Mouse (Mus musculus) fibroblast of lung, adult 2 months (primary cell): ENCODE results near the gene Vmn1r18.
"Not testable (repeated sequence)": the region's sequence is repeated elsewhere in the genome, so short reads cannot be mapped to it uniquely, and the experiment has no call there.

ENCODE experiments used
- DNase-seq: peaks from one replicate; pipeline ENCODE4 v3.0.0-alpha.2; 2011; ENCODE audit warnings: low read depth

Gene Vmn1r18

DNA sequence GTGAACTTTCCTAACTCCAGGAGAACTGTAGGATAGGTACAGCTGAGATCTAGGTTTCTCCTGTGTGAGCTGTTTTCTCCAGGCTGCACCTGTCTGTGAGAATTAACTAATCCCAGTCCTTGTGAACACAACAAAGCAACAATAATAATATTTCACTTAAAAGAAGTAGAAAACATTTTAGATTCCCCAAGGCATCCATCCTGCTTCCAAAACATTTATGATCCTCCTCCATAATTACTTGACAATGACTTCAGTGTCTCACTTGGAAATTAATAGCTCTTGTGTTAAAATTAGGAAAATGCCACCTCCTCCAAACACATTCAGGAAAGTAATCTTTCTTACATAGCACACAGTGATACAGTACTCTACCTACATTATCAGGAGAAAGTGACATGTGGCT, at the start of gene Vmn1r18:
Gene Vmn1r18, minus strand, starts transcription at position 101 of the 400 bp plus-strand sequence.
- no peak for DNase-seq

- DNase-seq: no peak
These were observed 35.6 kb upstream of the Vmn1r18 start for GRCm38 (mm10) chr6:57431196-57431595.

DNA sequence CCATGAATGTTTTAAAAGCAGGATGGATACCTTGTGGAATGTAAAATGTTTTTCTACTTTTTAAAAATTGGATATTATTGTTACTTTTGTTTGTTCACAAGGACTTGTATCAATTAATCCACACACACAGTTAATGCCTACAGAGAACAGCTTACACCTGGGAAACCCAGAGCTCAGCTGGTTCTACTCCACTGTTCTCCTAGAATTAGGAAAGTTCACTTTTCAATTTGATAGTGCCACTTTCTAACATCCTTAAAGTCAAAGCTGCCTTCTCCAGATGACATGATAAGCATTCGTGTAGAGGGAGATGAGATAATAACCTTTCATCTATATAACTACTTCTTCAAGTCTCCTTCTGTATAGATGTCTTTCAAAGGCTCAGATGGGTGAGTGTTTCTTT, 33.0 kb upstream of the Vmn1r18 start, which contains the start of gene Vmn1r20:
Gene Vmn1r20, plus strand, starts transcription at position 301 of the 400 bp plus-strand sequence.
- DNase-seq: no peak

DNA sequence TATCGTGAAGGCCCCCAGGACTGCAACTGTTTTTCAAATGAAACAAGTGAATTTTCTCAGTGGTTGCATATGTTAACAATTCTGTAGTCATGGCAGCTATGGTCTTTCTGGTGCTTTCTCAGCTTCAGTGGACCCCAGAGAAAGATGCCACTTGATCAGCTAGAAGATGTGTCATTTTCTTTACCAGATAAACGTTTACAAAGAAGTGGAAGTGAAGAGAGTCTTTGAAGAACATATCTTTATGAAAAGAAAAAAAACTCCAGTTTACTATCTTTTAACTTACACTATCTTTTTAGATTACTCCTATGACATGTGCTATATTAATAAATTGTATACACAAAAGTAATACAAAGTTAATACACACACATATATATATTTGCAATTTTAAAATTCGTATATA, 7.9 kb upstream of the Vmn1r18 start, which contains the start of gene Vmn1r19:
Gene Vmn1r19, plus strand, starts transcription at position 301 of the 400 bp plus-strand sequence.
- not testable (repeated sequence) for DNase-seq

DNA sequence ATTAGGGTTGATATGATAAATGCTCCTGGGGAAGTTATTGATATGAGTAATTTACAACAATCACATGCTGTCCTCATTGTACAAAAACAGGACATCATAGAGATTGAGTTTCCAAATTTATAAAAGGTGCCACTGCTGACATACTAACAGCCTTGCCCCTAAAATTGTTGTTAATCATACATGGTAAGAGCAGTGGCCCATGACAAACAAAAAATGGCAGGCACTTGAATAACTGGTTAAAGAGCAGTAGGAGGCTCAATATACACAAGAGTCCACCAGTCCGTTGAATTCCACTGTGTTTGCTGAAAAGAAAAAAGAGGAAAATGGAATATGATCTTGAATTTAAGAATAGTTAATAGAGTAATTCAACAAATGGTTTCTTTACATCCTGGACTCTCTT, 28.1 kb downstream of the Vmn1r18 start:
- DNase-seq: no peak

GRCm38 (mm10) chr6:57365866-57366265, 29.7 kb downstream of the Vmn1r18 start:
- not testable (repeated sequence) for DNase-seq

GRCm38 (mm10) chr6:57363627-57364026, 32.0 kb downstream of the Vmn1r18 start, which contains the start of gene Vmn1r17:
Gene Vmn1r17 (minus strand): TSS chr6:57363727.
- no peak for DNase-seq

DNA sequence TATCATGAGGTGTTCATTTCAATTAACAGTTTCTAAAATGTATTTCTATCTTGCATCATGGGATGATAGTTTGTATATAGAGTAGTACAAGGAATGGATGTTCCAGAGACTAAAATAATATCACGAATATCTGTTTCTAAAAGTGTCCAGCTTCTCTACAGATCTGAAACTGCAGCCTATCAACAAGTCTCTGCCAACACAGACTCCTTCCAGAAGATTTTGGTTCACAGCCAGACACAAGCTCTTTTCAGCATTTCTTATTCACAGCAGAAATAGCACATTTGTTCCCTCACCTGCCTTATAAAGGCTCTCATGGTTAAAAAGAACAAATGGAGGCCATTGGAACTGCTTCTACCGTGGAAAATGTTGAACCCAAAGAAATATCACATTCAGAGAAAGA, 38.7 kb downstream of the Vmn1r18 start:
- DNase-seq: no peak

DNA sequence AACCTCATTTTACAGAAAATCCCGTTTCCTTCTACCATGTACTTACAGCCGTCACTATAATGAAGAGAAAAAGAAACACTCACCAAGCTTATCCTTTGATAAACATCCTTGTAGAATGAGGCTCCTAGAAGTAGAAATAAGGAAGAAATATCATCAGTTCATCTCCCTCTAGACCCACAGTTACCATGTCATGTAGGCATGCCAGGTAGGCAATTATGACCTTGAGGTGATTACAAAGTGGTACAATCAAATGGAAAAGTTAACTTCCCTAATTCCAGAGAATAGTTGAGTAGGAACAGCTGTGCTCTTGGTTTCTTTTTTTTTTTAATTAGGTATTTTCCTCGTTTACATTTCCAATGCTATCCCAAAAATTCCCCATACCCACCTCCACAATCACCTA, 66.2 kb downstream of the Vmn1r18 start, which contains the start of gene Vmn1r16:
Gene Vmn1r16, minus strand, starts transcription at position 101 of the 400 bp plus-strand sequence.
- no peak for DNase-seq
